Mouse (Mus musculus): ENCODE measurements around the gene Snrk. TPM values are rescaled to one million over a fixed set of nuclear protein-coding genes. Genes with fewer than 3 reads are reported as not detected.

Snrk gene
- 73.4 TPM for polyA plus RNA-seq (2014; fragmentation: Illumina TruSeq; extraction: RNeasy Lipid Tissue Mini Kit (QIAGEN cat#74804); ENCODE audit: low replicate concordance)

DNA sequence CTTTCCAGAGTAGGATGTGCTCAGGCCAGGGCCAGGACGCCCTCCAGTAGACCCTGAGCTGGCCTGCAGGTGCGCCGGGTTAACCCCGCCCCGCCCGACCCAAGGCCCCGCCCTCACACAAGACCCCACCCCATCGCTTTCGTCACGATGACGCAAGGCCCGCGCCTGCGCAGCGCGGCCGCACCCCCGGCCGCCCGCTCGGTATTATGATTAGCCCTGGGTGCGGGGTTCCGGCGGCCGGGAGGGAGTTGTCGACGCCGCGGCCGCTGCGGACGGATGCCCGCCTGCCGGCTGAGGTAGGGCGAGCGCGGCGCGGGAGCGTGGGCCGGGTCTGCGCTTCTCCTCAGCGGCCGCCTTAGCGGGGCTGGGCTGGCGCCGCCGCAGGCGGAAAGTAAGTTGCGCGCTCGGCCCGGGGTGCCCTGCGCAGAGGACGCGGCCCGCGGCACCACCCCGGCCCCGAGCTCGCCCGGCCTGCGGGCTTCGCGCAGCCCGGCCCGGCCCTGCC is at the start of gene Snrk:
TSS of gene Snrk (plus strand) at position 155 of the 505 bp plus-strand sequence.

Other genes with a start within 250 kb of the Snrk start
- gene Ackr2, start 218.9 kb upstream of the Snrk start, polyA plus RNA-seq (2014; fragmentation: Illumina TruSeq; extraction: RNeasy Lipid Tissue Mini Kit (QIAGEN cat#74804); ENCODE audit: low replicate concordance) = 0.41 TPM
- gene Cyp8b1, start 201.0 kb upstream of the Snrk start, polyA plus RNA-seq (2014; fragmentation: Illumina TruSeq; extraction: RNeasy Lipid Tissue Mini Kit (QIAGEN cat#74804); ENCODE audit: low replicate concordance) = not detected
- 0.11 TPM for gene Fam198a, start 166.3 kb upstream of the Snrk start, polyA plus RNA-seq (2014; fragmentation: Illumina TruSeq; extraction: RNeasy Lipid Tissue Mini Kit (QIAGEN cat#74804); ENCODE audit: low replicate concordance)
- not detected for gene Pomgnt2, start 120.2 kb upstream of the Snrk start, polyA plus RNA-seq (2014; fragmentation: Illumina TruSeq; extraction: RNeasy Lipid Tissue Mini Kit (QIAGEN cat#74804); ENCODE audit: low replicate concordance)
- 16.6 TPM for gene Ano10, start 177.2 kb downstream of the Snrk start, polyA plus RNA-seq (2014; fragmentation: Illumina TruSeq; extraction: RNeasy Lipid Tissue Mini Kit (QIAGEN cat#74804); ENCODE audit: low replicate concordance)
- gene Abhd5, start 234.3 kb downstream of the Snrk start, polyA plus RNA-seq (2014; fragmentation: Illumina TruSeq; extraction: RNeasy Lipid Tissue Mini Kit (QIAGEN cat#74804); ENCODE audit: low replicate concordance) = 47.9 TPM